Mouse (Mus musculus) retina, embryonic 14.5 days (tissue): ENCODE results near the gene Aldh1a3.

Experiments used
- DNase-seq: peaks from one replicate; pipeline ENCODE4 v3.0.0-alpha.2; 2015; ENCODE audit warnings: low spot score

Aldh1a3 gene

GRCm38 (mm10) chr7:66369934-66370445 is 57.3 kb downstream of the Aldh1a3 start:
- no peak for DNase-seq

- no peak for DNase-seq
Observed at GRCm38 (mm10) chr7:66369071-66369933, 58.0 kb downstream of the Aldh1a3 start.

- DNase-seq, result no peak
Observed at GRCm38 (mm10) chr7:66365904-66366303, 61.4 kb downstream of the Aldh1a3 start, which contains the start of gene Gm10974. Gene Gm10974, plus strand, starts transcription at chr7:66365905.

- no peak for DNase-seq
Observed at GRCm38 (mm10) chr7:66365411-66365810, 61.9 kb downstream of the Aldh1a3 start.

GRCm38 (mm10) chr7:66364491-66364890 is 62.8 kb downstream of the Aldh1a3 start:
- DNase-seq, result no peak

GRCm38 (mm10) chr7:66359044-66359443 is 68.3 kb downstream of the Aldh1a3 start:
- no peak for DNase-seq

GRCm38 (mm10) chr7:66358461-66358860 is 68.9 kb downstream of the Aldh1a3 start:
- no peak for DNase-seq

- no peak for DNase-seq
Observed at GRCm38 (mm10) chr7:66355791-66356522, 71.4 kb downstream of the Aldh1a3 start.

GRCm38 (mm10) chr7:66354911-66355310 is 72.4 kb downstream of the Aldh1a3 start:
- DNase-seq, result no peak

GRCm38 (mm10) chr7:66351074-66351473 is 76.2 kb downstream of the Aldh1a3 start:
- DNase-seq, result no peak

- no peak for DNase-seq
Observed at GRCm38 (mm10) chr7:66349670-66350069, 77.6 kb downstream of the Aldh1a3 start.

- DNase-seq, result no peak
Observed at GRCm38 (mm10) chr7:66348588-66348987, 78.7 kb downstream of the Aldh1a3 start.

GRCm38 (mm10) chr7:66346959-66347663 is 80.2 kb downstream of the Aldh1a3 start:
- peak; percentile 72 for DNase-seq

GRCm38 (mm10) chr7:66343307-66343706 is 84.0 kb downstream of the Aldh1a3 start:
- no peak for DNase-seq

GRCm38 (mm10) chr7:66342831-66343230 is 84.5 kb downstream of the Aldh1a3 start:
- no peak for DNase-seq

GRCm38 (mm10) chr7:66342323-66342722 is 85.0 kb downstream of the Aldh1a3 start:
- peak; percentile 65 for DNase-seq
